Mouse (Mus musculus): ENCODE data around the gene Abcb9. TPM values are rescaled to one million over a fixed set of nuclear protein-coding genes. Genes with fewer than 3 reads are reported as not detected.

The Abcb9 gene
- polyA plus RNA-seq, 1 experiment from 2014 or later = 4.7 TPM

- no peaks in the 10 kb centered on the region for H3K36me3 ChIP-seq
- no peak overlapping the region for H3K4me3 ChIP-seq (replicated peaks)
- H3K4me1 ChIP-seq (replicated peaks) = peaks cover 97% of the 10 kb centered on the region
- no peaks in the 10 kb centered on the region for H3K9me3 ChIP-seq
- no peak overlapping the region for H3K4me2 ChIP-seq (replicated peaks)
- no peaks in the 10 kb centered on the region for H3K27me3 ChIP-seq
- 81% methylated on average over 2 of the region's 2 CpGs for WGBS
- H3K9ac ChIP-seq (replicated peaks) = no peak overlapping the region
- no peak for ATAC-seq
- H3K27ac ChIP-seq = no peak overlapping the region
These were observed 79.9 kb downstream of the Abcb9 start for GRCm38 (mm10) chr5:124015727-124016126.

GRCm38 (mm10) chr5:124014791-124015251 lies 80.8 kb downstream of the Abcb9 start:
- Histone ChIP-seq H3K4me2 (replicated peaks) (no peak overlapping the region), H3K9me3 (no peaks in the 10 kb centered on the region), H3K36me3 (peaks cover 7% of the 10 kb centered on the region), H3K9ac (replicated peaks) (no peak overlapping the region), H3K27me3 (no peaks in the 10 kb centered on the region), H3K4me1 (replicated peaks) (peaks cover 99% of the 10 kb centered on the region), H3K27ac (peak overlapping the region; percentile 14), H3K4me3 (replicated peaks) (no peak overlapping the region)
- no peak for ATAC-seq
- WGBS = 13% methylated on average over 11 of the region's 11 CpGs

DNA sequence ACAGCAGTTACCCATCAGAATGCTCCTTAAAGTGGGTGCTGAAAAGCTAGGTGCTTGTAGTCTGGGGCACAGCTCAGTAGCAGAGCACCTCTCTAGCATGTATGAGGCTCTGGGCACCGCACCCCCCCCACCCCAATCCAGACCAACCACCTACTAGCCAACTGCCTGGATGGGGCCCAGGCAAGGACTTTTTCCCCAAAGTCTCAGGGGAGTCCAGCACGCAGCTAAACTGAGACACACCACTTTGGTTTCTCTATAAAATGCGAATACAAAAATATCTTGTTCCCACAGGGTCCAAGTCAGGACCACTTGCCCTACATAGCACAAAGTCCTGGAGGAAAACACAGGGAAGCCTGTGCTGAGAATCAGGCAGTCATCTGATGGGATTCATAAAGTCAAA lies 81.4 kb downstream of the Abcb9 start:
- peaks cover 13% of the 10 kb centered on the region for H3K36me3 ChIP-seq
- ATAC-seq = no peak
- 65% methylated on average over 3 of the region's 3 CpGs for WGBS
- no peaks in the 10 kb centered on the region for H3K27me3 ChIP-seq
- H3K4me2 ChIP-seq (replicated peaks) = no peak overlapping the region
- H3K4me1 ChIP-seq (replicated peaks) = peaks cover 94% of the 10 kb centered on the region
- no peak overlapping the region for H3K9ac ChIP-seq (replicated peaks)
- H3K27ac ChIP-seq = peak overlapping the region; percentile 14; the same call in 1 of the 2 replicates
- H3K4me3 ChIP-seq (replicated peaks) = no peak overlapping the region
- no peaks in the 10 kb centered on the region for H3K9me3 ChIP-seq

DNA sequence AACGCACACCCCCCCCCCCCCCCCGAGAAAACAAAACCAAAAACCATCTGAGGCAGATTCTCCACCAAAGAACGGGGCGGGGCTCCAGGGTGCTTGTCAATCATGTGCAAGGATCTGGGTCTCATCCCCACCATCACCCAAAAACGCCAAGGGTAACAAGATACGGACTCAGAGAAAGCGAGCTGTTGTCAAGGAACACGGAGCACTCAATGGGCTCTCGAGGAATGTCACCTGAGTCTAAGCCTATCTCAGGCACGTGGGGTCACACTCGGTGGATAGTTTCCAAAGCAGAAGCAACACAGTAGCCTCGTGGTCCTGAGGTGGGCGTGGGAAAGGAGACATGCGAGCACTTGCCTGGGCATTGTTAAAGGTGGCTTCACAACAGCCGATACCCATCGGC lies 81.9 kb downstream of the Abcb9 start:
- H3K27ac ChIP-seq = 0 out of 2 replicates have a peak overlapping the region, but pooled peaks have one; percentile 14

DNA sequence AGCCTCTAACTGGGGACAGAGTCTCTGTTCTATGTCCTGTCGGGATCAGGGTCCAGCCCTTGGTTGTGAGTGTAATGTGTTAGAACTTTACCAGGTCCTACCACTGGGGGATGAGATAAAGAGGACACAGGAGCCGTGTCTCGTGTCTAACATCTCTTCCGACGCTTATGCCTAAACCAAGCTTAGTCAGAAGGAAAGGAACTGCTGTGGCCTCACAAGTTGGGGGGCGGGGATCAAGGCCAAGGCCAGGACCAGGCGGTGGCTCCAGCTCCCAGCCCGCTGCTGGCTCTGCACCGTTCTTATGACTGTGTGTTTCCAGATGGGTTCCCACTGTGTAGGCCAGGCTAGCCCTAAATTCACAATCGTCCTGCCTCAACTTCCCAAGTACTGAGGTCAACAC lies 82.7 kb downstream of the Abcb9 start:
- no peak overlapping the region for H3K4me2 ChIP-seq (replicated peaks)
- peaks cover 26% of the 10 kb centered on the region for H3K36me3 ChIP-seq
- no peak overlapping the region for H3K9ac ChIP-seq (replicated peaks)
- peak overlapping the region; percentile 90 for H3K27ac ChIP-seq
- 88% methylated on average over 10 of the region's 10 CpGs for WGBS
- no peak for ATAC-seq
- H3K4me1 ChIP-seq (replicated peaks) = peaks cover 81% of the 10 kb centered on the region
- no peak overlapping the region for H3K4me3 ChIP-seq (replicated peaks)
- H3K27me3 ChIP-seq = no peaks in the 10 kb centered on the region
- no peaks in the 10 kb centered on the region for H3K9me3 ChIP-seq

More for the DNA sequence above, 81.9 kb downstream of the Abcb9 start:
- no peak for ATAC-seq
- H3K36me3 ChIP-seq = peaks cover 17% of the 10 kb centered on the region
- H3K4me1 ChIP-seq (replicated peaks) = peaks cover 89% of the 10 kb centered on the region
- no peak overlapping the region for H3K9ac ChIP-seq (replicated peaks)
- H3K27me3 ChIP-seq = no peaks in the 10 kb centered on the region
- no peaks in the 10 kb centered on the region for H3K9me3 ChIP-seq
- H3K4me3 ChIP-seq (replicated peaks) = no peak overlapping the region
- H3K4me2 ChIP-seq (replicated peaks) = no peak overlapping the region
- WGBS = 86% methylated on average over 16 of the region's 16 CpGs

DNA sequence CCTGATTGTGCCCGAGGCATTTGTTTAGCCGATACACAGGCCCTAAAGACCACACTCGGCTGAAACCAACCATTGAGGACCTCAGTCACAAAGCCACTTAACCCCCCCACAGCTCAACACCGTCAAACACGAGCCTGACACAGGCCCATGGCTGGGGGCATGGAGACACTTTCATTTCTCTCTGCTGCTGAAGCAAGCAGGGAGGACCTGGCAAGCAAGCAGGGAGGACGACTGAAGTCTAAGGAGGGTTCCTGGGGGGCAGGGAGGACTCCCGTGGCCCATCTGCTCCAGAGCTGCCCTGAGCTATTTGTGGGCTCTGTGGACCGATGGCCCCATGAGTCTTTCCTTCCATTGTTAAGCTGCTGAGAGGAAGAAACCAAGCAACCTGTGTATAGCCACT lies 83.7 kb downstream of the Abcb9 start:
- peak overlapping the region; percentile 40 for H3K4me2 ChIP-seq (replicated peaks)
- H3K27me3 ChIP-seq = no peaks in the 10 kb centered on the region
- no peak overlapping the region for H3K4me3 ChIP-seq (replicated peaks)
- H3K36me3 ChIP-seq = peaks cover 35% of the 10 kb centered on the region
- peaks cover 72% of the 10 kb centered on the region for H3K4me1 ChIP-seq (replicated peaks)
- WGBS = 7% methylated on average over 8 of the region's 8 CpGs
- H3K27ac ChIP-seq = peak overlapping the region; percentile 90
- no peak for ATAC-seq
- no peaks in the 10 kb centered on the region for H3K9me3 ChIP-seq
- H3K9ac ChIP-seq (replicated peaks) = peak overlapping the region; percentile 46

Other genes starting within 250 kb of the Abcb9 start
- not detected in 2 replicates for gene Hcar2, start 230.3 kb downstream of the Abcb9 start, polyA plus RNA-seq (2015; fragmentation: Nextera tagmentation; extraction: Ambion mirVana)
- gene Hcar1, start 215.8 kb downstream of the Abcb9 start, polyA plus RNA-seq (2015; fragmentation: Nextera tagmentation; extraction: Ambion mirVana) = 0.08 and 0.30 TPM in 2 replicates
- gene Denr, start 188.6 kb downstream of the Abcb9 start, polyA plus RNA-seq (2015; fragmentation: Nextera tagmentation; extraction: Ambion mirVana) = 145 and 162 TPM in 2 replicates
- gene Gm43518, start 168.4 kb downstream of the Abcb9 start, polyA plus RNA-seq (2015; fragmentation: Nextera tagmentation; extraction: Ambion mirVana) = 3.3 and 4.3 TPM in 2 replicates
- 5.1 and 8.0 TPM in 2 replicates for gene Ccdc62, start 165.1 kb downstream of the Abcb9 start, polyA plus RNA-seq (2015; fragmentation: Nextera tagmentation; extraction: Ambion mirVana)
- gene Hip1r, start 122.2 kb downstream of the Abcb9 start, polyA plus RNA-seq (2015; fragmentation: Nextera tagmentation; extraction: Ambion mirVana) = 19.0 and 20.1 TPM in 2 replicates
- 71.5 and 79.3 TPM in 2 replicates for gene Vps37b, start 63.5 kb downstream of the Abcb9 start, polyA plus RNA-seq (2015; fragmentation: Nextera tagmentation; extraction: Ambion mirVana)
- gene Ogfod2, start 16.5 kb upstream of the Abcb9 start, polyA plus RNA-seq (2015; fragmentation: Nextera tagmentation; extraction: Ambion mirVana) = 25.4 and 30.6 TPM in 2 replicates
- 82.3 and 85.8 TPM in 2 replicates for gene Arl6ip4, start 20.3 kb upstream of the Abcb9 start, polyA plus RNA-seq (2015; fragmentation: Nextera tagmentation; extraction: Ambion mirVana)
- gene Pitpnm2, start 154.0 kb upstream of the Abcb9 start, polyA plus RNA-seq (2015; fragmentation: Nextera tagmentation; extraction: Ambion mirVana) = 6.6 and 7.7 TPM in 2 replicates
- 15.4 and 16.5 TPM in 2 replicates for gene Mphosph9, start 232.2 kb upstream of the Abcb9 start, polyA plus RNA-seq (2015; fragmentation: Nextera tagmentation; extraction: Ambion mirVana)
- gene 2810006K23Rik, start 232.3 kb upstream of the Abcb9 start, polyA plus RNA-seq (2015; fragmentation: Nextera tagmentation; extraction: Ambion mirVana) = 15.9 and 16.7 TPM in 2 replicates

Measured in midbrain, embryonic 13.5 days (tissue).